Mouse (Mus musculus): ENCODE measurements around the gene Ccdc17.

Gene Ccdc17

DNA sequence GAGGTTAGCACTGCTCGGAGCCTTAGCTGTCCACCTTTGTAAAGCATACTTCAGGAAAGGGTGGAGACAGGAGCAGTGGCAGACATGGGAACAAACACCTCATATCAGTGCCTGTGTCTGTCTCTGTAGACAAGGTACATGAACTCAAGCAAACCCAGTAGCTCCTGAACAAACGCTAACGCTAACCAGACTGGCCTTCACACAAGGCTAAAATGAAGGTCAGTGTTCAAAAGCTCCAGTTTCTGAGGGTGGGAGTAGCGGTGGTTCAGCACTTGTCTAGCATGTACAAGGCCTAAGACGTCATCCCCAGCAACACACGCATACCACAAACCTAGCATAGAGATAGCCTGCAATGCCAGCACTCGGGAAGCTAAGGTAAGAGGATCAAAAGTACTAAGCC lies 49.2 kb downstream of the Ccdc17 start:
- no peak for DNase-seq (ENCODE audit: low spot score)

DNA sequence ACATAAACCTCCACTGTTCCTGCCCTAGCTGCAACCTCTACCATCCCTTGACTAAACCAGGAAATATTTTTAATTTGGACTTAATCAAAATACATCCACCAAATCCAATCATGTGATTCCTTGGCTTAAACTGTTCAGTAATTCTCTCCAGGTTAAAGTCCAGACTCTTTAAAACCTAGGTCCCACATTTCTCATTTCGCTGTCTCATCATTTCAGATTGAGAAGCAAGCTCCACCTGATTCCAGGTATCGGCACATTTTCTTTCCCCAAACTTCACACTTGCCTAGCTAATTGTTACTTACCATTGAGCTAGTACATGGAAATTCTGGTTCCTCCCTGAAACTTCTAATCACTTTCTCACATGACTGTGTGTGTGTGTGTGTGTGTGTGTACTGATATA lies 53.0 kb downstream of the Ccdc17 start:
- no peak for DNase-seq (ENCODE audit: low spot score)
